Mouse (Mus musculus): ENCODE data around the gene Fbxo22. TPM values are rescaled to one million over a fixed set of nuclear protein-coding genes. Genes with fewer than 3 reads are reported as not detected.

Fbxo22 gene
- 92.8 and 92.9 TPM in 2 replicates for polyA plus RNA-seq (2014; fragmentation: Nextera tagmentation; extraction: Ambion mirVana)

DNA sequence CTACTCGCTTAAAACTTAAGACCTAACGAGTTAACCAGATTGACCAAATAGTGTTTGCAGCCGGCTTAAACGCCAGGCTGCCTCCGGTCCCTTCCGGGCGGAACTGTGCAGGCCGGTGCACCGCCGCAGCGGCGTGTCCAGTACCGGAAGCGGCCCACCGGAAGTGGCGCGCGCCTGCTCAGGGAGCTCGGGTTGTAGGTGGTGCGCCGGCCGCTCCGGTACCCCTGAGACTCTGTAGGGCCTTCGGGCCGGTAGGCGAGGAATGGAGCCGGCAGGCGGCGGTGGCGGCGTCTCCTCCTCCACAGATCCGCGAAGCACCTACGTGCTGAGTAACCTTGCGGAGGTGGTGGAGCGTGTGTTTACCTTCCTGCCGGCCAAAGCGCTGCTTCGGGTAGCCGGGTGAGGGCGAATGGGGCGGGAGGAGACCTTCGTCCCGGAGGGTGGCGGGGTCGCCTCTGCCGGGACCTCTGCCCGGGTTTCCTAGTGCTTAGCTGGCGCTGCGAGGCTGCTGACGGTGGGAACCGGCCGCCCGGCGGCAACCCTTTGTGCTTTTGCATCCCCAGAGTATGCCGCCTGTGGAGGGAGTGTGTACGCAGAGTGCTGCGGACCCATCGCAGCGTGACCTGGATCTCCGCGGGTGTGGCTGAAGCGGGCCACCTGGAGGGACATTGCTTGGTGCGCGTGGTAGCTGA lies at the start of gene Fbxo22:
TSS of gene Fbxo22 (plus strand) at position 136 of the 692 bp plus-strand sequence.
- Histone ChIP-seq H3K9ac (ENCODE audit: low read depth, low read length) (peak within 1 kb of the TSS; percentile 90), H3K4me1 (replicated peaks; ENCODE audit: control insufficient read depth, insufficient read depth, low read length) (no peaks in the 10 kb centered on the region), H3K36me3 (ENCODE audit: control insufficient read depth, insufficient read depth, low read length) (no peaks in the 10 kb centered on the region), H3K27ac (ENCODE audit: low read depth, low read length) (peak within 1 kb of the TSS; percentile 89), H3K27me3 (ENCODE audit: control insufficient read depth, insufficient read depth, low read length) (no peaks in the 10 kb centered on the region), H3K9me3 (ENCODE audit: control insufficient read depth, low read length) (no peaks in the 10 kb centered on the region), H3K4me2 (replicated peaks; ENCODE audit: low read depth, low read length) (peak within 1 kb of the TSS; percentile 74), H3K4me3 (ENCODE audit: low read depth, low read length) (peak within 1 kb of the TSS; percentile 90)
- ATAC-seq (ENCODE audit: low FRiP score) (peak; percentile 99), DNase-seq (ENCODE audit: low spot score) (peak; percentile 92)
- WGBS: under 1% methylated on average over 65 of the region's 65 CpGs

DNA sequence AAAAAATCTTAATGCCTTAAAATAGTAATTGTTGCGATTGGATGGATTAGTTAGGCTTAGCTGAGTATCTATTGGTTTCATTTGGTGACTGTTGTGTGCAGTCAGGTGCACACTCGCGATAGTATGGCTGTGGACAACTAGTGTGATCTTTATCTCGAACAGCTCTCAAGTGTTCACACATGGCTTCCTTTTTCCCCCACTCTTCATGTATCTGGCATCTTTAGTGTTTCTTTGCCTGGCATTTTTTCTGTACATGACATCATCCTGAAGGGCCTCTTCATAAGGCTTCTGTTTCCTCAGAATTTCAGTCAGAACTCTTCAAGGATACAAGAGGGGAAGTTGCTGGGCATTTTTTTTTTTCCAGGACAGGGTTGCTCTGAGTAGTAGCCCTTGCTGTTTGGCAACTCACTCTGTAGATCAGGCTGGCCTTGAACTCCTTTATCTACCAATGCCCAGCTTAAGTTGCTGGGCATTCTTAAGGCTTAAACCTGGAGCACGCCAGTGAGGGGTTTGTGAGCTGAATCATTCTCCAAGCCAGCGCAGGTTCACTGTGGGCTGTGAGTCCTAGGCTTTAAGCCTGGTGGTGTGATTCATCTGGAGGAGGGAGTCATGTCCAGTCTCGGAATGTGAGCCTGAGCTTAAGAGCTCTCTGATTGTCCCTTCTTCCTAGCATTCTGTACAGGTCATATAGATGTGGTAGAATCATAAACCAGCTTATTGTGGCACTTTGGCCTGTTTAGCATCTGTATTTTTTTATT lies 37.9 kb upstream of the Fbxo22 start:
- no peak overlapping the region for H3K27ac ChIP-seq (ENCODE audit: low read depth, low read length)
- no peak for DNase-seq (ENCODE audit: low spot score)
- H3K36me3 ChIP-seq (ENCODE audit: control insufficient read depth, insufficient read depth, low read length): no peaks in the 10 kb centered on the region
- H3K4me2 ChIP-seq (replicated peaks; ENCODE audit: low read depth, low read length): no peak overlapping the region
- no peak overlapping the region for H3K9ac ChIP-seq (ENCODE audit: low read depth, low read length)
- no peaks in the 10 kb centered on the region for H3K9me3 ChIP-seq (ENCODE audit: control insufficient read depth, low read length)
- H3K27me3 ChIP-seq (ENCODE audit: control insufficient read depth, insufficient read depth, low read length): no peaks in the 10 kb centered on the region
- no peak for ATAC-seq (ENCODE audit: low FRiP score)
- H3K4me1 ChIP-seq (replicated peaks; ENCODE audit: control insufficient read depth, insufficient read depth, low read length): no peaks in the 10 kb centered on the region
- 94% methylated on average over 7 of the region's 7 CpGs for WGBS
- no peak overlapping the region for H3K4me3 ChIP-seq (ENCODE audit: low read depth, low read length)

DNA sequence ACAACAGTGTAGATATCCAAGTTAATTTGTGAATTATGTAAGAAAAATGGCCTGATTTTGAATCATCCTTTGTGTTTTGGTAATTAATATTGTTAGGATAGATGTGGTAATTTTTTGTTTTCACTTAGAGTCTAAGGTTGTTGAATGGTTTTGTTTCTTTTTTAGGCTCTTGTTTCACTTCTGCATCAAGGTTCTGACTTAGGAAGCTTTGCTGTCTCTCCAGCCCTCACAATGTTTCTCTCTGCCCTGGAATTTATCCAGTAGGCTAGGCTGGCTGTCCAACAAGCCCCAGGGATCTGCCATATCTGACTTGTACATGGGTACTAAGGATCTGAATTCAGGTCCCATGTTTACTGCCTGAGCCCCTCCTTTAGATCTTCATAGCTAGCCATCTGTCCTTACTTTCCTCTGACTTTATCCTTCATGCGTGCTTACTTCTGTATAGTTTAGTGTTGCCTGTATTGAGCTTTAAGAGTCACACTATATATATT lies 36.5 kb upstream of the Fbxo22 start:
- no peaks in the 10 kb centered on the region for H3K9me3 ChIP-seq (ENCODE audit: control insufficient read depth, low read length)
- DNase-seq (ENCODE audit: low spot score) (no peak), ATAC-seq (ENCODE audit: low FRiP score) (no peak)

DNA sequence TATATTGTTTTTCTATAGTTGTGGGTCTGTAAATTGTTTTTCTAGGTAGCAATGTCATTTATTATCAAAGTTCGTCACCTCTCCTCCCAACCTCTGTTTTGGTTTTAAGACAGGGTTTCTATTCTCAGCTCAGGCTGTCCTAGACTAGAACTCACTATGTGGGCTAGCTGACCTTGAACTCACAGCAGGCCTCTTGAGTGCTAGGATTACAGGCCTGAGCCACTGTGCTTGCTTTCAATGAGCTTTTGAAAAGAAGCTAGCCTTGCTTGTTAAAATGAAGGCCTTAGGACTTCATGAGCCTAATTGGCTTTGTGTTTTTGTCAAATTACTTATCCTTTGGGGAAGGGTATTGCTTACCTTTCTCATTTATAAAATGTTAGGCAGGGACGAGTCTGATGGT lies 34.5 kb upstream of the Fbxo22 start:
- Histone ChIP-seq H3K27me3 (ENCODE audit: control insufficient read depth, insufficient read depth, low read length) (no peaks in the 10 kb centered on the region), H3K4me1 (replicated peaks; ENCODE audit: control insufficient read depth, insufficient read depth, low read length) (no peaks in the 10 kb centered on the region), H3K9me3 (ENCODE audit: control insufficient read depth, low read length) (no peaks in the 10 kb centered on the region), H3K4me2 (replicated peaks; ENCODE audit: low read depth, low read length) (no peak overlapping the region), H3K27ac (ENCODE audit: low read depth, low read length) (no peak overlapping the region), H3K9ac (ENCODE audit: low read depth, low read length) (no peak overlapping the region), H3K4me3 (ENCODE audit: low read depth, low read length) (no peak overlapping the region), H3K36me3 (ENCODE audit: control insufficient read depth, insufficient read depth, low read length) (no peaks in the 10 kb centered on the region)
- ATAC-seq (ENCODE audit: low FRiP score) (no peak), DNase-seq (ENCODE audit: low spot score) (no peak)
- 80% methylated on average over 2 of the region's 2 CpGs for WGBS

More for the DNA sequence above, 36.5 kb upstream of the Fbxo22 start:
- Histone ChIP-seq H3K4me3 (ENCODE audit: low read depth, low read length) (no peak overlapping the region), H3K27me3 (ENCODE audit: control insufficient read depth, insufficient read depth, low read length) (no peaks in the 10 kb centered on the region), H3K36me3 (ENCODE audit: control insufficient read depth, insufficient read depth, low read length) (no peaks in the 10 kb centered on the region), H3K9ac (ENCODE audit: low read depth, low read length) (no peak overlapping the region), H3K4me1 (replicated peaks; ENCODE audit: control insufficient read depth, insufficient read depth, low read length) (no peaks in the 10 kb centered on the region), H3K27ac (ENCODE audit: low read depth, low read length) (no peak overlapping the region), H3K4me2 (replicated peaks; ENCODE audit: low read depth, low read length) (no peak overlapping the region)
- WGBS: 93% methylated on average over 1 of the region's 1 CpGs

DNA sequence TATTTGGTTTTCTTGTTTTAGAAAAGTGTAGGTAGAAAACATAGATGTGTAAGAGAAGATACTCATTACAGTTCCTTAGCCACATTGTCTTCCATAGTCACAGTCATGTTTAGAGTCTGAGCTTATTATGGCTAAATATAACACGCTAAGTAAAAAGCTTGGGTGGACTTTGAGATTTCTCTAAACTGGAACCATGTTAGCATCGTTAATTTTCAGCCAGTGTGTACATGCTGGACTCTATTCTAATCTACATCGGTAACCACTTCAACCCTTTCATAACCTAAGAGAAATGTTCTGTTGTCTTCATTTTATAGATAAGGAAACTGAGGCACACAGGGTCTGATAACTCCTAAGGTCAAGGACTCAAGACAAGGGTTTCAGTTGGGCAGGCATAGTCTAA lies 12.8 kb upstream of the Fbxo22 start:
- H3K9ac ChIP-seq (ENCODE audit: low read depth, low read length): no peak overlapping the region
- H3K27me3 ChIP-seq (ENCODE audit: control insufficient read depth, insufficient read depth, low read length): no peaks in the 10 kb centered on the region
- WGBS: 98% methylated on average over 3 of the region's 3 CpGs
- no peak for DNase-seq (ENCODE audit: low spot score)
- H3K27ac ChIP-seq (ENCODE audit: low read depth, low read length): no peak overlapping the region
- H3K4me3 ChIP-seq (ENCODE audit: low read depth, low read length): no peak overlapping the region
- no peak overlapping the region for H3K4me2 ChIP-seq (replicated peaks; ENCODE audit: low read depth, low read length)
- H3K36me3 ChIP-seq (ENCODE audit: control insufficient read depth, insufficient read depth, low read length): no peaks in the 10 kb centered on the region
- H3K9me3 ChIP-seq (ENCODE audit: control insufficient read depth, low read length): no peaks in the 10 kb centered on the region
- no peaks in the 10 kb centered on the region for H3K4me1 ChIP-seq (replicated peaks; ENCODE audit: control insufficient read depth, insufficient read depth, low read length)
- ATAC-seq (ENCODE audit: low FRiP score): no peak

GRCm38 (mm10) chr9:55198260-55198659 lies 10.5 kb upstream of the Fbxo22 start:
- DNase-seq (ENCODE audit: low spot score) (no peak), ATAC-seq (ENCODE audit: low FRiP score) (no peak)
- Histone ChIP-seq H3K9me3 (ENCODE audit: control insufficient read depth, low read length) (no peaks in the 10 kb centered on the region), H3K36me3 (ENCODE audit: control insufficient read depth, insufficient read depth, low read length) (no peaks in the 10 kb centered on the region), H3K27ac (ENCODE audit: low read depth, low read length) (no peak overlapping the region), H3K4me2 (replicated peaks; ENCODE audit: low read depth, low read length) (no peak overlapping the region), H3K27me3 (ENCODE audit: control insufficient read depth, insufficient read depth, low read length) (no peaks in the 10 kb centered on the region), H3K4me3 (ENCODE audit: low read depth, low read length) (no peak overlapping the region), H3K4me1 (replicated peaks; ENCODE audit: control insufficient read depth, insufficient read depth, low read length) (no peaks in the 10 kb centered on the region), H3K9ac (ENCODE audit: low read depth, low read length) (no peak overlapping the region)
- 96% methylated on average over 1 of the region's 1 CpGs for WGBS

DNA sequence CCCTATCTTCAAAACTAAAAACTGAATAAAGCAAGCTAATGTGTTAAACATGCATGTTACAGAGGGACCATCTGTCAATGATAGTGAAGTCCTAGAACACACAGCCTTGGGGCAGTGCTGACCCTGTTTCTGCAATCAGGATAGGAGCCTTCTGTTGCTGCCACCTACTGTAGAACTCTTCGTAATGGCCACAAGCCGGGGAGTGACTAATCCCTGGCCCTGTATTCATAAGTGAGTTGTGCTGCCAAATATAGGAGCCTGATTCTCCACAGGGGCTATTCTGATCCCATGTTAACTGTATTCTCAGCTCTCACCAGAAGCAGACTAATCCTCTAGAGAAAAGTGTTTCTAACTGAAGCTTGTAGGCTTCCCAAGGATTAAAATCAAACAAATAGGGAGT lies 9.4 kb upstream of the Fbxo22 start:
- no peak overlapping the region for H3K4me2 ChIP-seq (replicated peaks; ENCODE audit: low read depth, low read length)
- no peaks in the 10 kb centered on the region for H3K4me1 ChIP-seq (replicated peaks; ENCODE audit: control insufficient read depth, insufficient read depth, low read length)
- ATAC-seq (ENCODE audit: low FRiP score): no peak
- no peaks in the 10 kb centered on the region for H3K9me3 ChIP-seq (ENCODE audit: control insufficient read depth, low read length)
- no peaks in the 10 kb centered on the region for H3K36me3 ChIP-seq (ENCODE audit: control insufficient read depth, insufficient read depth, low read length)
- no peak overlapping the region for H3K27ac ChIP-seq (ENCODE audit: low read depth, low read length)
- no peak overlapping the region for H3K4me3 ChIP-seq (ENCODE audit: low read depth, low read length)
- H3K9ac ChIP-seq (ENCODE audit: low read depth, low read length): no peak overlapping the region
- 85% methylated on average over 2 of the region's 2 CpGs for WGBS
- no peaks in the 10 kb centered on the region for H3K27me3 ChIP-seq (ENCODE audit: control insufficient read depth, insufficient read depth, low read length)
- no peak for DNase-seq (ENCODE audit: low spot score)

DNA sequence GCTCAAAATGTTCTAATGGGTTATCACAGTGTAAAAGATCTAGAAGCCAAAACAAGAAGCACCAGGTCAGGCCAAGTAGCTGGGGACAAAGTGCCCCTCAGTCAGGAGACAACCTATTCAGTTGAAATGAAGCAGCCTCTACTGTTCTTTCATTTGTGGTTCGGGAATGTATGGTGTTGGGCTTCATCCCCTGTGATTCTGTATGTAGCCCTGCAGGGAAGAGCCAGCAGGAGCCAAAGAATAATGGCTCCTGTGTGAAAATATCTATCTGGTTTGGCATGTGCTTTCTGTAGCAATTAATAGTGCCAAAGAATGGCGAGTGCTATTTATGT lies 301 bp upstream of the Fbxo22 start:
- 2% methylated on average over 2 of the region's 2 CpGs for WGBS
- peak overlapping the region; percentile 90 for H3K9ac ChIP-seq (ENCODE audit: low read depth, low read length)
- H3K4me3 ChIP-seq (ENCODE audit: low read depth, low read length): peak overlapping the region; percentile 90
- no peaks in the 10 kb centered on the region for H3K27me3 ChIP-seq (ENCODE audit: control insufficient read depth, insufficient read depth, low read length)
- peak overlapping the region; percentile 89 for H3K27ac ChIP-seq (ENCODE audit: low read depth, low read length)
- H3K9me3 ChIP-seq (ENCODE audit: control insufficient read depth, low read length): no peaks in the 10 kb centered on the region
- DNase-seq (ENCODE audit: low spot score) (no peak), ATAC-seq (ENCODE audit: low FRiP score) (peak; percentile 52; the same call in 1 of the 2 replicates)
- H3K36me3 ChIP-seq (ENCODE audit: control insufficient read depth, insufficient read depth, low read length): no peaks in the 10 kb centered on the region
- no peaks in the 10 kb centered on the region for H3K4me1 ChIP-seq (replicated peaks; ENCODE audit: control insufficient read depth, insufficient read depth, low read length)
- H3K4me2 ChIP-seq (replicated peaks; ENCODE audit: low read depth, low read length): peak overlapping the region; percentile 74

DNA sequence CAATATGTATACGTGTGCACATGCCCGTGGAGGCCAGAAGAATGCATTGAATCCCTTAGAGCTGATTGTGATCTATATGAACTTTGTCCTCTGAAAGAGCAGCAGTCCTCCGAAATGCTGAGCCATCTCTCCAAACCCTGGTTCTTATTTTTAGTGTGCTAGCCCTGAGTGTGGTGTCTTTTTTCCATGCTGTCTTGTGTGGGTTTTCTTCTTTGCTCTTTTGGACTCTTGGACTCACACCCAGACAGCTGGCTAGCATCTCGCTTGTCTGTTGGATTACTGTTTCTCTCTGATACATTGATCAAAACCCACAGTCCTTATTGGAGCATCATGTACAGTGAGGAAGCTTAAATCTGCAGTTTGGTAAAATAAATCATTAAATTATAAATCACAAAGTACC lies 2.9 kb downstream of the Fbxo22 start:
- 88% methylated on average over 4 of the region's 4 CpGs for WGBS
- Histone ChIP-seq H3K4me1 (replicated peaks; ENCODE audit: control insufficient read depth, insufficient read depth, low read length) (no peaks in the 10 kb centered on the region), H3K27ac (ENCODE audit: low read depth, low read length) (no peak overlapping the region), H3K9ac (ENCODE audit: low read depth, low read length) (no peak overlapping the region), H3K4me3 (ENCODE audit: low read depth, low read length) (no peak overlapping the region), H3K27me3 (ENCODE audit: control insufficient read depth, insufficient read depth, low read length) (no peaks in the 10 kb centered on the region), H3K9me3 (ENCODE audit: control insufficient read depth, low read length) (no peaks in the 10 kb centered on the region), H3K36me3 (ENCODE audit: control insufficient read depth, insufficient read depth, low read length) (0 out of 2 replicates have a peak, but pooled peaks cover 3% of the 10 kb centered on the region), H3K4me2 (replicated peaks; ENCODE audit: low read depth, low read length) (no peak overlapping the region)
- DNase-seq (ENCODE audit: low spot score): no peak
- ATAC-seq (ENCODE audit: low FRiP score): no peak
